ENCODE assay signal across 28 mouse cellular contexts in the genomic region with DNA sequence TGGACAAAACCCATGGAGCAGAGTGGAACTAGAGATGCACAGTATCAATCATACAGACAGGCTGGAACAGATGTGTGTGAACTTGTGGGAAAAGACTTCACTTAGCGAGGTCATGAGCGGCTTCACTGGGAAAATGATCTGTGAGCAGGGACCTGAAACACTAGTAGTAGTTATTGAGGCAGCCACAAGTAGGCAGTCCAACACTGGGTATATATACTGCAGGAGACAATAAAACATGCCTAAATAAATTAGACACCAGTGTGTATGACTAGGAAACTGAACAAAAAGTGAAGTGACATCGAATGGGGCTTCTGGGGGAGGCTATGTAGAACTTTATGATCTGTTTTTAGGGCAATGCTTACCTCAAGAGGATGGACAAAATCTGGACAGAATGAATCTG.
A peak's percentile ranks its signal among the peaks of the same experiment; 100 is the strongest.
DNase-seq lines count a peak whose midpoint lies in the region; ATAC-seq and TF ChIP-seq lines count a peak whose summit lies in the region.
"Had no signal": no experiment of that assay in that cellular context is flagged by ENCODE, and none has a peak within 500 bp of the region (broad histone marks: within the 10 kb centered on the region; RNA-seq: fewer than 3 reads in every experiment).

No protein-coding gene starts in this region.

- in situ Hi-C loops in CH12.LX (cut with MboI; ENCODE audit: low pct_ligation_motif_present, low pct_unique_long_range_greater_than_20kb, low sequenced_read_pairs), result no loop called here
- in situ Hi-C loops in Patski (cut with MboI; ENCODE audit: low pct_unique_long_range_greater_than_20kb), result no loop called here

- dilution Hi-C loops in CH12.LX (cut with MboI; ENCODE audit: extremely low pct_ligation_motif_present, extremely low pct_unique_long_range_greater_than_20kb, low sequenced_read_pairs), result no loop called here

- no peak for TF ChIP-seq EP300 in heart, adult 2 months (IDR thresholded peaks at IDR 0.05; ENCODE audit: insufficient read depth, low read depth, low read length)
- no peak for TF ChIP-seq EP300 in CH12.LX (IDR thresholded peaks at IDR 0.05; ENCODE audit: low read length)

- no peak overlapping the region for H3K4me3 ChIP-seq in heart, adult 2 months
- H3K4me3 ChIP-seq in left cerebral cortex, adult 2 months, result no peak overlapping the region
- H3K4me3 ChIP-seq in CH12.LX (replicated peaks in 1 of 3; ENCODE audit: low read depth in 2 of 3, low read length in 2 of 3, poor library complexity in 1 of 3), result no peak overlapping the region
- H3K4me3 ChIP-seq: embryonic facial prominence, embryonic 13.5 days; forebrain, embryonic 10.5 days; forebrain, embryonic 15.5 days; heart, embryonic 13.5 days; liver, embryonic 12.5 days had no signal

- no peaks in the 10 kb centered on the region for H3K4me1 ChIP-seq in heart, adult 2 months (ENCODE audit: control insufficient read depth, insufficient read depth, low read length)
- H3K4me1 ChIP-seq in CH12.LX (ENCODE audit: control insufficient read depth in 1 of 2, insufficient read depth in 2 of 2), result peaks cover 0 to 4% of the 10 kb centered on the region in 2 experiments; a peak in 2 of 4 replicates
- H3K4me1 ChIP-seq: embryonic facial prominence, embryonic 13.5 days; forebrain, embryonic 10.5 days; heart, embryonic 13.5 days; liver, embryonic 12.5 days had no signal

- no peaks in the 10 kb centered on the region for H3K36me3 ChIP-seq in heart, adult 2 months (ENCODE audit: control insufficient read depth, insufficient read depth, low read length)
- peaks cover 2 to 19% of the 10 kb centered on the region in 2 experiments for H3K36me3 ChIP-seq in CH12.LX (replicated peaks in 1 of 2; ENCODE audit: control insufficient read depth in 1 of 2, insufficient read depth in 1 of 2, low read length in 1 of 2)
- H3K36me3 ChIP-seq: embryonic facial prominence, embryonic 13.5 days; forebrain, embryonic 10.5 days; forebrain, embryonic 15.5 days; G1E; heart, embryonic 13.5 days; liver, embryonic 12.5 days had no signal

- no peak overlapping the region for H3K27ac ChIP-seq in heart, adult 2 months
- H3K27ac ChIP-seq in left cerebral cortex, adult 2 months, result no peak overlapping the region
- H3K27ac ChIP-seq in CH12.LX (ENCODE audit: insufficient read depth, low read depth), result no peak overlapping the region
- H3K27ac ChIP-seq: embryonic facial prominence, embryonic 13.5 days; forebrain, embryonic 10.5 days; forebrain, embryonic 15.5 days; heart, embryonic 13.5 days; liver, embryonic 12.5 days; macrophage had no signal

- no peak overlapping the region for H3K9ac ChIP-seq in heart, adult 2 months (ENCODE audit: low read depth, low read length)
- no peak overlapping the region for H3K9ac ChIP-seq in CH12.LX (ENCODE audit: insufficient read depth, low read depth)
- H3K9ac ChIP-seq: embryonic facial prominence, embryonic 13.5 days; forebrain, embryonic 15.5 days; heart, embryonic 13.5 days; liver, embryonic 12.5 days; liver, postnatal 0 days had no signal

- DNase-seq in heart, adult 2 months, result no peak
- DNase-seq in heart, postnatal 14 days, result no peak
- no peak for DNase-seq in left cerebral cortex, adult 2 months (ENCODE audit: extremely low spot score in 1 of 2, low spot score in 2 of 2)
- no peak for DNase-seq in left cerebral cortex, adult 9 months (ENCODE audit: low spot score in 2 of 2)
- DNase-seq in CH12.LX (ENCODE audit: extremely low read depth), result no peak
- DNase-seq in Patski (ENCODE audit: low read depth, low spot score), result no peak
- no peak for DNase-seq in natural killer cell, adult 2 months (ENCODE audit: low spot score in 2 of 2)
- no peak for DNase-seq in right cerebral cortex, postnatal 14 days
- DNase-seq: adrenal gland, postnatal 25 days; B cell, adult 2 months; cerebellum, adult 18-20 months; cerebellum, postnatal 10 days; gastrocnemius, postnatal 25 days; heart, adult 18-20 months; kidney, adult 9 months; kidney, postnatal 14 days; left cerebral cortex, postnatal 4 days; liver, postnatal 0 days; lung, postnatal 10 days had no signal

- H3K27me3 ChIP-seq in heart, adult 2 months (ENCODE audit: control insufficient read depth, insufficient read depth, low read length), result no peaks in the 10 kb centered on the region
- H3K27me3 ChIP-seq in CH12.LX (replicated peaks), result no peaks in the 10 kb centered on the region
- no peaks in the 10 kb centered on the region for H3K27me3 ChIP-seq in Patski
- H3K27me3 ChIP-seq: embryonic facial prominence, embryonic 13.5 days; forebrain, embryonic 15.5 days; heart, embryonic 13.5 days; liver, embryonic 12.5 days had no signal

- no peak overlapping the region for H3K4me2 ChIP-seq in CH12.LX (ENCODE audit: insufficient read depth, low read depth, poor library complexity, severe bottlenecking)
- H3K4me2 ChIP-seq: embryonic facial prominence, embryonic 13.5 days; forebrain, embryonic 15.5 days; heart, embryonic 13.5 days; liver, embryonic 12.5 days; midbrain, embryonic 11.5 days had no signal

- no peaks in the 10 kb centered on the region for H3K9me3 ChIP-seq in CH12.LX (replicated peaks; ENCODE audit: low read length)
- H3K9me3 ChIP-seq: embryonic facial prominence, embryonic 13.5 days; forebrain, embryonic 10.5 days; forebrain, embryonic 15.5 days; G1E; heart, embryonic 13.5 days; liver, embryonic 12.5 days had no signal

- peak; percentile 35 for TF ChIP-seq CTCF in heart, adult 2 months (IDR thresholded peaks at IDR 0.05)
- TF ChIP-seq CTCF in left cerebral cortex, adult 2 months (IDR thresholded peaks at IDR 0.05), result peak; percentile 29
- TF ChIP-seq CTCF in CH12.LX (conservative IDR thresholded peaks at IDR 0.05 in 1 of 2, IDR thresholded peaks at IDR 0.05 in 1 of 2; ENCODE audit: low read depth in 2 of 2, low read length in 2 of 2) (peak in 1 of 2 experiments; percentile 46; a peak in 3 of 4 replicates), Patski (IDR thresholded peaks at IDR 0.05) (peak; percentile 23)

- WGBS in heart, adult 2 months, result 74% methylated on average over 3 of the region's 3 CpGs

- H3K79me2 ChIP-seq in heart, adult 2 months (replicated peaks; ENCODE audit: control insufficient read depth, insufficient read depth, low read length), result no peaks in the 10 kb centered on the region
- H3K79me2 ChIP-seq in CH12.LX (replicated peaks; ENCODE audit: control insufficient read depth, extremely low read depth, insufficient read depth, poor library complexity, severe bottlenecking), result no peaks in the 10 kb centered on the region

- POLR2A ChIA-PET in Patski (lab: Charles Lee), result no interaction called here

- no peak for TF ChIP-seq POLR2A in heart, adult 2 months (IDR thresholded peaks at IDR 0.05; ENCODE audit: insufficient read depth, low read depth, low read length)
- no peak for TF ChIP-seq POLR2A in CH12.LX (IDR thresholded peaks at IDR 0.05; ENCODE audit: low read depth, low read length)

- peak; percentile 58 for TF ChIP-seq RAD21 in CH12.LX (IDR thresholded peaks at IDR 0.05; ENCODE audit: low read depth, low read length)

- intact Hi-C loops in heart, adult 2 months (cut with DNase I), result no loop called here
- intact Hi-C loops in heart, postnatal 14 days (cut with DNase I), result no loop called here
- intact Hi-C loops in left cerebral cortex, adult 2 months (cut with DNase I), result no loop called here

- no peak for ATAC-seq in Patski
- ATAC-seq: intestine, embryonic 16.5 days; liver, embryonic 12.5 days; liver, postnatal 0 days had no signal

- CTCF ChIA-PET in Patski (lab: Charles Lee), result no interaction called here

TF ChIP-seq in CH12.LX, 34 proteins besides CTCF, POLR2A, EP300 and RAD21:
- TF ChIP-seq SMC3 (IDR thresholded peaks at IDR 0.05; ENCODE audit: low read depth, low read length) (peak; percentile 44), TBP (conservative IDR thresholded peaks at IDR 0.05; ENCODE audit: low read depth, low read length) (no peak)
